Mouse (Mus musculus) heart, postnatal 10 days (tissue): ENCODE measurements around the gene Yipf4. TPM values are rescaled to one million over a fixed set of nuclear protein-coding genes. Genes with fewer than 3 reads are reported as not detected.
A peak's percentile ranks its signal among the peaks of the same experiment; 100 is the strongest.
"Not testable (repeated sequence)": the region's sequence is repeated elsewhere in the genome, so short reads cannot be mapped to it uniquely, and the experiment has no call there.

ENCODE experiments used
- DNase-seq, 2 experiments: peaks; one replicate each; pipeline ENCODE4 v3.0.0; 2021
- intact Hi-C: fragments of 180-260 bp; cut with DNase I; formaldehyde crosslinking; loops from one replicate; pipeline ENCODE4 v1.15.1; 2025
- total RNA-seq, 2 experiments: library from RNA; stranded (reverse); gene quantifications; 2 replicates each; pipeline ENCODE4 v1.2.3; 2021

Yipf4 gene
- total RNA-seq = 10 to 100 TPM; 75.6 to 79.2 TPM

GRCm38 (mm10) chr17:74489024-74489900 lies at the start of gene Yipf4:
TSS of gene Yipf4 (plus strand) at chr17:74489493.
- intact Hi-C loops = loop anchor here (2.0 kb wide), 1 partner anchor 40 kb away; the partner anchor contains the start of gene Birc6
- DNase-seq = peak; percentile 98 to 99

GRCm38 (mm10) chr17:74440486-74440885 lies 48.8 kb upstream of the Yipf4 start:
- DNase-seq = no peak
- intact Hi-C loops = no loop called here

GRCm38 (mm10) chr17:74449776-74450175 lies 39.5 kb upstream of the Yipf4 start:
- intact Hi-C loops = no loop called here
- no peak for DNase-seq

- intact Hi-C loops = no loop called here
- no peak for DNase-seq
Observed at GRCm38 (mm10) chr17:74453928-74454327, 35.4 kb upstream of the Yipf4 start.

- DNase-seq = no peak
- intact Hi-C loops = no loop called here
Observed at GRCm38 (mm10) chr17:74454660-74455059, 34.6 kb upstream of the Yipf4 start.

GRCm38 (mm10) chr17:74455426-74455825 lies 33.9 kb upstream of the Yipf4 start:
- intact Hi-C loops = no loop called here
- no peak for DNase-seq

GRCm38 (mm10) chr17:74456825-74457224 lies 32.5 kb upstream of the Yipf4 start:
- no peak for DNase-seq

GRCm38 (mm10) chr17:74457972-74458677 lies 31.2 kb upstream of the Yipf4 start:
- intact Hi-C loops = no loop called here
- no peak for DNase-seq

More at GRCm38 (mm10) chr17:74456825-74457224, 32.5 kb upstream of the Yipf4 start:
- intact Hi-C loops = no loop called here

- no peak for DNase-seq
- intact Hi-C loops = no loop called here
Observed at GRCm38 (mm10) chr17:74458711-74459408, 30.4 kb upstream of the Yipf4 start, which contains the start of gene Nlrc4. TSS of gene Nlrc4 (minus strand) at chr17:74459142.

GRCm38 (mm10) chr17:74463510-74463909 lies 25.8 kb upstream of the Yipf4 start:
- no peak for DNase-seq
- intact Hi-C loops = no loop called here

GRCm38 (mm10) chr17:74467981-74468380 lies 21.3 kb upstream of the Yipf4 start:
- DNase-seq, intact Hi-C loops: not testable (repeated sequence)

GRCm38 (mm10) chr17:74470133-74470532 lies 19.2 kb upstream of the Yipf4 start:
- DNase-seq, intact Hi-C loops: not testable (repeated sequence)

- no peak for DNase-seq
- intact Hi-C loops = no loop called here
Observed at GRCm38 (mm10) chr17:74480361-74481069, 8.8 kb upstream of the Yipf4 start.

- intact Hi-C loops = loop anchor here (2.0 kb wide), 1 partner anchor 39 kb away; the partner anchor contains the start of gene Birc6
- DNase-seq = no peak
Observed at GRCm38 (mm10) chr17:74489901-74490220, 568 bp downstream of the Yipf4 start.

GRCm38 (mm10) chr17:74491565-74491964 lies 2.3 kb downstream of the Yipf4 start:
- DNase-seq = no peak
- intact Hi-C loops = no loop called here

- DNase-seq = no peak
- intact Hi-C loops = no loop called here
Observed at GRCm38 (mm10) chr17:74500204-74500603, 10.9 kb downstream of the Yipf4 start.

- intact Hi-C loops = no loop called here
- no peak for DNase-seq
Observed at GRCm38 (mm10) chr17:74501085-74501484, 11.8 kb downstream of the Yipf4 start.

- no peak for DNase-seq
- intact Hi-C loops = no loop called here
Observed at GRCm38 (mm10) chr17:74507934-74508333, 18.6 kb downstream of the Yipf4 start.

- intact Hi-C loops = no loop called here
- DNase-seq = no peak
Observed at GRCm38 (mm10) chr17:74508600-74508999, 19.3 kb downstream of the Yipf4 start.

GRCm38 (mm10) chr17:74512308-74512707 lies 23.0 kb downstream of the Yipf4 start:
- intact Hi-C loops = no loop called here
- DNase-seq = no peak
